Mouse (Mus musculus) heart, postnatal 0 days (tissue): ENCODE data around the gene 4933428M09Rik.

Experiments
- CTCF ChIP-seq: IDR thresholded peaks from 2 replicates; pipeline ENCODE4 v1.5.1; 2016; ENCODE audit warnings: antibody characterized with exemption, control low read depth, low read depth
- EP300 ChIP-seq: IDR thresholded peaks from 2 replicates; pipeline ENCODE4 v1.6.1; 2016; ENCODE audit warnings: antibody characterized with exemption, low read depth

DNA sequence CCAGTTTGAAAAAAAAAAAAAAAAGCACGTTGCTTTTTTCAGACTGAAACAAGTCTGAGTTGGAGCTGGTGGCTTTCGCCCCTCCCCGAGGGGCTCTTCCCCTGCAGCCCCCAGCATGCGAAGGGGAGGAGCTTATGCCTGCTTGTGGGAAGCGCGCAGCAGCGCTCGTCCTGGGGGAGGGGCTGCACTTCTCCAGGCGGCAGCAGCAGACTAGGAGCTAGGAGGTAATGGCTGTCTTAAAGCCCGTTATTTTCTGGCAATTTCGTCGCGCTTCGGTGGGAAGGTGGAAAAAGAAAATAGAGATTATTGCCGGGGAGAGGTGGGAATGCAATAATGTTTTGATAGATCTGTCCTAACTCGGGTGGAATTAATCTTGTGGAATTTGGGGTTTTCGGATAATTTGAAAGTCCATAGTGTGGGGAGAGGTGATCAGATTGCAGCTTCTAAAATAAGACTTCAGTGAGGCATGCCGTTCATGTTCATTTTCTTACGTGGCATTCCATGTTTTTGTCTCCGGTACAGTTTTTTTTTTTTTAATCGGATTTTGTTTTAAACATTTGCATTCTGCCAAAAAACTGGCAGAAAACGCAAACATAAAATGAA, 38.1 kb downstream of the 4933428M09Rik start:
- TF ChIP-seq CTCF (no peak), EP300 (no peak)
